Mouse (Mus musculus): ENCODE measurements around the gene Zfp850. TPM values are rescaled to one million over a fixed set of nuclear protein-coding genes. Genes with fewer than 3 reads are reported as not detected.
"Not testable (repeated sequence)": the region's sequence is repeated elsewhere in the genome, so short reads cannot be mapped to it uniquely, and the experiment has no call there.

The Zfp850 gene
- polyA plus RNA-seq, 1 experiment = 0.08 TPM

DNA sequence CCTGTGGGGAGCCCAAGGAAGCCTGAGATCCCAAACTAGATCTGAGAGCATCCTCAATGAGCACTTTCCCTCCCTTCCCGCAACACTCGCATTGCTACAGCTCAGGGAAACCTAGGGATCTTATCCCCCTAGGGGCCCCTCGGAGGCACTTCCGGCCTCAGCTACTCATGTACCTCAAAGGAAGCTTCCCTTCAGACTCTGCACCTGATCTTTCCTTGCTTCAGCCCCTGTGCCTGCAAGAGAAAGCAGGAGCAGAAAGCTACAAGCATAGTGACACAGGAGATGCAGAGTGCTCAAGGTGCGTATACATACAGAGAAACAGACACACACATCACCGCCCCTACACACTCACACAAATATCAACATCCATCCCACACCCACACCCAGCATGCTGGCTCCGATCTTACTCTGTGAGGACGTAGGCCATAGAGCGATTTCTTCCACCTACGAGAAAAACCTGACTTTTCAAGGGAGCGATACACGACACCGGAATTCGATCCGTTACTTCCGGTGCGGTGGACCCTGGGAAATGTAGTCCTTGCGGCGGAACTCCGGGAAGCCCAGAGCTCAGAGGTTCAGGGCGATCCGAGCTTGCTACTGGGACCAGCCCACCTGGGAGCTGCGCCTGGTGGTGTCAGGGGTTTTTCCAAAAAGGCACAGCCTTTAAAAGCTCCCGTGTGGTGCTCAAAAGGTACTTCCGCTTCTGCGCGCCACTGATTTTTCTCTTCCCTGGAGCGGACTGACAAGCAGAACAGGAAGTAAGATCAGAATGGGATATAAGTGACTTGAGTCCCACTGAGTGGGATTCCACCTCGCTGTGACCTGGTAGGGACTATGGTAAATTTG, 35.0 kb downstream of the Zfp850 start, which contains the start of gene Zfp780b:
Zfp780b (minus strand) TSS at position 489 of the 846 bp plus-strand sequence.
- Histone ChIP-seq H3K9me3 (peaks cover 30% of the 10 kb centered on the region), H3K4me1 (peaks cover 28% of the 10 kb centered on the region), H3K4me3 (replicated peaks) (peak within 1 kb of the TSS; percentile 94), H3K36me3 (replicated peaks; ENCODE audit: low read length) (peaks cover 29% of the 10 kb centered on the region), H3K27me3 (replicated peaks) (no peaks in the 10 kb centered on the region)
- peak; percentile 47; the same call in 1 of the 2 replicates for TF ChIP-seq FLI1 (IDR thresholded peaks at IDR 0.05; ENCODE audit: low read length)
- no peak for TF ChIP-seq GATA1 (IDR thresholded peaks at IDR 0.05; ENCODE audit: borderline replicate concordance, low read length)

GRCm38 (mm10) chr7:27949451-27949850, 64.5 kb downstream of the Zfp850 start:
- peaks cover 13% of the 10 kb centered on the region for H3K9me3 ChIP-seq
- not testable (repeated sequence) for H3K36me3 ChIP-seq (replicated peaks; ENCODE audit: low read length); H3K4me3 ChIP-seq (replicated peaks); H3K27me3 ChIP-seq (replicated peaks); H3K4me1 ChIP-seq

DNA sequence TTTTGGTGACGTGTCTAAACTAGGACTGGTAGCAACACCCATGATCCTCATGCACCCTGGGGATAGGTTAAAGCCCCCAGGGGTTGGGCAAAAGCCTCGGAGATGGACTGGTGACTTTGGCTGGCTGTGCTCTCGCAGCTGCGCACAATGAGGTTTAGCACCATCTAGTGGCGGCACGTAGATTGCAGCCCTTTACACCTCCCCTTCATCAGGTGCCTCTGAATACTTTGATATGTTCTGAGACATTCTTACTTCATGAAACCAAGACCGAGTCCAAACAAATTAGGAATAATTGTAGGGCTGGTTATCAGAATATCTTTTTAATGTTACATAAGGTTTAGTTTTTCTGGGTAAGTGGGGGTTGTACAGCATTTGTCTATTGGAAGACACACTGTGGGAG, 72.0 kb downstream of the Zfp850 start:
- H3K4me3 ChIP-seq (replicated peaks); H3K27me3 ChIP-seq (replicated peaks); H3K9me3 ChIP-seq; H3K36me3 ChIP-seq (replicated peaks; ENCODE audit: low read length); H3K4me1 ChIP-seq: not testable (repeated sequence)

Other genes with a start within 250 kb of the Zfp850 start
- gene Zfp626, start 206.9 kb downstream of the Zfp850 start, polyA plus RNA-seq (2012; ENCODE audit: insufficient read depth, low replicate concordance) = 0.03 TPM in 1 of 2 replicates, not detected in the other
- gene Zfp59, start 175.5 kb downstream of the Zfp850 start, polyA plus RNA-seq (2012; ENCODE audit: insufficient read depth, low replicate concordance) = not detected in 2 replicates
- gene Zfp607a, start 156.6 kb downstream of the Zfp850 start, polyA plus RNA-seq (2012; ENCODE audit: insufficient read depth, low replicate concordance) = not detected in 2 replicates
- 0.67 TPM in 1 of 2 replicates, not detected in the other for gene Zfp974, start 84.7 kb downstream of the Zfp850 start, polyA plus RNA-seq (2012; ENCODE audit: insufficient read depth, low replicate concordance)
- 0.16 TPM in 1 of 2 replicates, not detected in the other for gene Zfp780b, start 34.9 kb downstream of the Zfp850 start, polyA plus RNA-seq (2012; ENCODE audit: insufficient read depth, low replicate concordance)
- gene Psmc4, start 36.0 kb upstream of the Zfp850 start, polyA plus RNA-seq (2012; ENCODE audit: insufficient read depth, low replicate concordance) = 74.2 and 91.6 TPM in 2 replicates
- gene Fcgbp, start 57.1 kb upstream of the Zfp850 start, polyA plus RNA-seq (2012; ENCODE audit: insufficient read depth, low replicate concordance) = 0.04 TPM in 1 of 2 replicates, not detected in the other
- gene 9530053A07Rik, start 115.4 kb upstream of the Zfp850 start, polyA plus RNA-seq (2012; ENCODE audit: insufficient read depth, low replicate concordance) = not detected in 2 replicates
- 156 and 233 TPM in 2 replicates for gene Fbl, start 155.6 kb upstream of the Zfp850 start, polyA plus RNA-seq (2012; ENCODE audit: insufficient read depth, low replicate concordance)
- gene Dyrk1b, start 165.4 kb upstream of the Zfp850 start, polyA plus RNA-seq (2012; ENCODE audit: insufficient read depth, low replicate concordance) = 49.2 and 72.9 TPM in 2 replicates

All from megakaryocyte, embryonic 14.5 days (primary cell).